Mouse (Mus musculus): ENCODE data around the gene Vamp8. TPM values are rescaled to one million over a fixed set of nuclear protein-coding genes. Genes with fewer than 3 reads are reported as not detected.
A peak's percentile ranks its signal among the peaks of the same experiment; 100 is the strongest.

Vamp8 gene
- total RNA-seq, 4 experiments from 2014 or later, result 58.8 to 80.9 (median 70.8) TPM

GRCm38 (mm10) chr6:72405356-72405755 lies 14.9 kb upstream of the Vamp8 start:
- no peak for DNase-seq (ENCODE audit: low spot score)

- DNase-seq (ENCODE audit: low spot score), result peak; percentile 83
Measured at GRCm38 (mm10) chr6:72401875-72402274, 11.4 kb upstream of the Vamp8 start.

- DNase-seq (ENCODE audit: low spot score), result no peak
Measured at GRCm38 (mm10) chr6:72399967-72400366, 9.5 kb upstream of the Vamp8 start.

GRCm38 (mm10) chr6:72396837-72397251 lies 6.3 kb upstream of the Vamp8 start:
- no peak for DNase-seq (ENCODE audit: low spot score)

- no peak for DNase-seq (ENCODE audit: low spot score)
Measured at GRCm38 (mm10) chr6:72392341-72392740, 1.8 kb upstream of the Vamp8 start.

- peak; percentile 75 for DNase-seq (ENCODE audit: low spot score)
Measured at GRCm38 (mm10) chr6:72390795-72391521, 455 bp upstream of the Vamp8 start.

GRCm38 (mm10) chr6:72389471-72389940 lies 997 bp downstream of the Vamp8 start:
- no peak for DNase-seq (ENCODE audit: low spot score)

GRCm38 (mm10) chr6:72388791-72389329 lies 1.6 kb downstream of the Vamp8 start:
- DNase-seq (ENCODE audit: low spot score), result no peak

- DNase-seq (ENCODE audit: low spot score), result no peak
Measured at GRCm38 (mm10) chr6:72388266-72388665, 2.2 kb downstream of the Vamp8 start.

GRCm38 (mm10) chr6:72387816-72388215 lies 2.7 kb downstream of the Vamp8 start:
- no peak for DNase-seq (ENCODE audit: low spot score)

- no peak for DNase-seq (ENCODE audit: low spot score)
Measured at GRCm38 (mm10) chr6:72386561-72386960, 3.9 kb downstream of the Vamp8 start.

- no peak for DNase-seq (ENCODE audit: low spot score)
Measured at GRCm38 (mm10) chr6:72385258-72385657, 5.2 kb downstream of the Vamp8 start.

- DNase-seq (ENCODE audit: low spot score), result no peak
Measured at GRCm38 (mm10) chr6:72383952-72384351, 6.6 kb downstream of the Vamp8 start.

- no peak for DNase-seq (ENCODE audit: low spot score)
Measured at GRCm38 (mm10) chr6:72383142-72383820, 7.2 kb downstream of the Vamp8 start.

GRCm38 (mm10) chr6:72382494-72382893 lies 8.0 kb downstream of the Vamp8 start:
- no peak for DNase-seq (ENCODE audit: low spot score)

- peak; percentile 81 for DNase-seq (ENCODE audit: low spot score)
Measured at GRCm38 (mm10) chr6:72380131-72380770, 10.3 kb downstream of the Vamp8 start, which contains the start of gene Vamp5. Gene Vamp5, minus strand, starts transcription at chr6:72380468.

- no peak for DNase-seq (ENCODE audit: low spot score)
Measured at GRCm38 (mm10) chr6:72379377-72380130, 10.9 kb downstream of the Vamp8 start.

GRCm38 (mm10) chr6:72378510-72379234 lies 11.8 kb downstream of the Vamp8 start:
- DNase-seq (ENCODE audit: low spot score), result no peak

- no peak for DNase-seq (ENCODE audit: low spot score)
Measured at GRCm38 (mm10) chr6:72374820-72375563, 15.5 kb downstream of the Vamp8 start.

GRCm38 (mm10) chr6:72374206-72374605 lies 16.3 kb downstream of the Vamp8 start:
- DNase-seq (ENCODE audit: low spot score), result no peak
